21 mouse cellular contexts compared by ENCODE assay signal in the genomic region with DNA sequence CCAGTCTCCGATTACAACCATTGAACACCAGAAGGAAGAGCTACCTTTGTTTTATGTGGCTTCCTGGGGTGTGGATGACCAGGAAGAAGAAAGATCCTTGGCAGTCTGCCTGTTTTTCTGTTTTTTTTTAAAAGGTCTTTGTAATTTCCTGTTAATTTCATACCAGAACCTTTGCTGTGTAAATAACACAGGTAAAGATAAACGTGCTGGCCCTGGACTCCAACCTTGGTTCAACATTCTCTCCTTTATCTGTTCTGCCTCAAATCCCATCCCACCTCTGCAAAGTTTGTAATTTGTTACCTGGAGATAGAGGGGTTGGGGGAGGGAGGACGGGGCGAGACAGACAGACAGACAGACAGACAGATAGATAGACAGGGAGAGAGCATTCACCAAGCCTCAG. TPM values are rescaled to one million over a fixed set of nuclear protein-coding genes. Genes with fewer than 3 reads are reported as not detected.
DNase-seq lines count a peak whose midpoint lies in the region; ATAC-seq and TF ChIP-seq lines count a peak whose summit lies in the region.
"Had no signal": no experiment of that assay in that cellular context is flagged by ENCODE, and none has a peak within 500 bp of the region (broad histone marks: within the 10 kb centered on the region; RNA-seq: fewer than 3 reads in every experiment).

No protein-coding gene starts in this region.

- no peak for TF ChIP-seq CTCF in liver, embryonic 14.5 days (IDR thresholded peaks at IDR 0.05; ENCODE audit: low read depth)
- no peak for TF ChIP-seq CTCF in liver, postnatal 0 days (IDR thresholded peaks at IDR 0.05; ENCODE audit: low read depth)

- 66% methylated on average over 4 of the region's 4 CpGs for WGBS in embryonic facial prominence, embryonic 14.5 days
- 72% methylated on average over 4 of the region's 4 CpGs for whole genome bisulfite sequencing in embryonic facial prominence, embryonic 10.5 days
- 43% methylated on average over 4 of the region's 4 CpGs for WGBS in liver, embryonic 14.5 days (ENCODE audit: insufficient replicate concordance)
- 43% methylated on average over 4 of the region's 4 CpGs for WGBS in liver, embryonic 12.5 days (ENCODE audit: insufficient replicate concordance)
- 41% methylated on average over 4 of the region's 4 CpGs for WGBS in liver, postnatal 0 days (ENCODE audit: insufficient replicate concordance)
- WGBS in forebrain, embryonic 10.5 days = 55% methylated on average over 4 of the region's 4 CpGs

- no peak overlapping the region for H3K27ac ChIP-seq in embryonic facial prominence, embryonic 14.5 days (replicated peaks; ENCODE audit: low read depth, low read length)
- H3K27ac ChIP-seq in embryonic facial prominence, embryonic 10.5 days (replicated peaks) = no peak overlapping the region
- H3K27ac ChIP-seq in liver, embryonic 14.5 days = no peak overlapping the region
- H3K27ac ChIP-seq in liver, embryonic 12.5 days = no peak overlapping the region
- peak overlapping the region; percentile 60 for H3K27ac ChIP-seq in liver, postnatal 0 days (ENCODE audit: low read depth)
- no peak overlapping the region for H3K27ac ChIP-seq in forebrain, embryonic 10.5 days
- H3K27ac ChIP-seq: forebrain, embryonic 12.5 days; hindbrain, embryonic 13.5 days; limb, embryonic 15.5 days; midbrain, embryonic 13.5 days had no signal

- TF ChIP-seq EP300 in liver, embryonic 14.5 days (IDR thresholded peaks at IDR 0.05; ENCODE audit: low read depth) = no peak
- peak; percentile 57 for TF ChIP-seq EP300 in liver, postnatal 0 days (IDR thresholded peaks at IDR 0.05; ENCODE audit: low read depth)

- H3K4me1 ChIP-seq in embryonic facial prominence, embryonic 14.5 days (ENCODE audit: control insufficient read depth, insufficient read depth, low read length) = no peaks in the 10 kb centered on the region
- no peaks in the 10 kb centered on the region for H3K4me1 ChIP-seq in embryonic facial prominence, embryonic 10.5 days
- peaks cover 0 to 13% of the 10 kb centered on the region in 2 experiments; a peak in 2 of 4 replicates for H3K4me1 ChIP-seq in liver, embryonic 14.5 days (replicated peaks; ENCODE audit: control insufficient read depth in 2 of 2, insufficient read depth in 2 of 2, low read length in 1 of 2)
- H3K4me1 ChIP-seq in liver, embryonic 12.5 days = peaks cover 11% of the 10 kb centered on the region
- H3K4me1 ChIP-seq in liver, postnatal 0 days (ENCODE audit: insufficient read depth) = peaks cover 27% of the 10 kb centered on the region
- no peaks in the 10 kb centered on the region for H3K4me1 ChIP-seq in forebrain, embryonic 10.5 days
- H3K4me1 ChIP-seq: forebrain, embryonic 12.5 days; hindbrain, embryonic 13.5 days; limb, embryonic 15.5 days; midbrain, embryonic 13.5 days had no signal

- H3K27me3 ChIP-seq in embryonic facial prominence, embryonic 14.5 days (replicated peaks; ENCODE audit: control insufficient read depth, insufficient read depth, low read length) = peaks cover 22% of the 10 kb centered on the region
- peaks cover 34% of the 10 kb centered on the region for H3K27me3 ChIP-seq in embryonic facial prominence, embryonic 10.5 days (replicated peaks; ENCODE audit: low read depth, poor library complexity, severe bottlenecking)
- peaks cover 13% of the 10 kb centered on the region for H3K27me3 ChIP-seq in liver, embryonic 14.5 days (ENCODE audit: control insufficient read depth, insufficient read depth, low read length)
- peaks cover 32% of the 10 kb centered on the region for H3K27me3 ChIP-seq in liver, embryonic 12.5 days (replicated peaks)
- H3K27me3 ChIP-seq in liver, postnatal 0 days (ENCODE audit: insufficient read depth, low read length) = peaks cover 3% of the 10 kb centered on the region; the same call in 1 of the 2 replicates
- peaks cover 22% of the 10 kb centered on the region for H3K27me3 ChIP-seq in forebrain, embryonic 10.5 days (ENCODE audit: poor library complexity, severe bottlenecking)

- no peak overlapping the region for H3K9ac ChIP-seq in embryonic facial prominence, embryonic 14.5 days (ENCODE audit: low read depth, low read length)
- H3K9ac ChIP-seq in liver, embryonic 14.5 days (replicated peaks) = no peak overlapping the region
- H3K9ac ChIP-seq in liver, embryonic 12.5 days = no peak overlapping the region
- no peak overlapping the region for H3K9ac ChIP-seq in liver, postnatal 0 days (replicated peaks)
- H3K9ac ChIP-seq: forebrain, embryonic 12.5 days; hindbrain, embryonic 13.5 days; limb, embryonic 15.5 days; midbrain, embryonic 13.5 days had no signal

- peaks cover 8% of the 10 kb centered on the region; the same call in 1 of the 2 replicates for H3K9me3 ChIP-seq in embryonic facial prominence, embryonic 14.5 days (ENCODE audit: control insufficient read depth, low read length)
- H3K9me3 ChIP-seq in embryonic facial prominence, embryonic 10.5 days = peaks cover 9% of the 10 kb centered on the region; the same call in 1 of the 2 replicates
- H3K9me3 ChIP-seq in liver, embryonic 14.5 days (ENCODE audit: control insufficient read depth, low read length) = no peaks in the 10 kb centered on the region
- H3K9me3 ChIP-seq in liver, embryonic 12.5 days (replicated peaks) = no peaks in the 10 kb centered on the region
- H3K9me3 ChIP-seq in liver, postnatal 0 days (ENCODE audit: low read length) = no peaks in the 10 kb centered on the region
- peaks cover 14% of the 10 kb centered on the region for H3K9me3 ChIP-seq in forebrain, embryonic 10.5 days
- H3K9me3 ChIP-seq: midbrain, embryonic 13.5 days had no signal

- DNase-seq in embryonic facial prominence, embryonic 14.5 days (ENCODE audit: low spot score) = peak; percentile 64
- DNase-seq in embryonic facial prominence, embryonic 10.5 days (ENCODE audit: low spot score) = no peak
- DNase-seq in liver, embryonic 14.5 days (ENCODE audit: low read depth in 3 of 3, low spot score in 3 of 3) = peak in 1 of 3 experiments; percentile 19
- no peak for DNase-seq in liver, postnatal 0 days
- DNase-seq in cerebellum, postnatal 36 days = no peak
- DNase-seq in forebrain, embryonic 10.5 days (ENCODE audit: extremely low spot score, low spot score) = no peak
- DNase-seq: adrenal gland, postnatal 14 days; cerebellum, adult 8-10 months; gastrocnemius, postnatal 36 days; kidney, postnatal 10 days; left cerebral cortex, postnatal 4 days; thymus, postnatal 25 days had no signal

- H3K4me2 ChIP-seq in embryonic facial prominence, embryonic 14.5 days (ENCODE audit: low read depth, low read length) = no peak overlapping the region
- no peak overlapping the region for H3K4me2 ChIP-seq in liver, embryonic 14.5 days (ENCODE audit: low read depth)
- H3K4me2 ChIP-seq in liver, embryonic 12.5 days = no peak overlapping the region
- H3K4me2 ChIP-seq in liver, postnatal 0 days (ENCODE audit: low read depth, low read length) = no peak overlapping the region
- H3K4me2 ChIP-seq: forebrain, embryonic 12.5 days; hindbrain, embryonic 13.5 days; limb, embryonic 15.5 days; midbrain, embryonic 13.5 days had no signal

- no peaks in the 10 kb centered on the region for H3K36me3 ChIP-seq in embryonic facial prominence, embryonic 14.5 days (ENCODE audit: control insufficient read depth, insufficient read depth, low read length)
- H3K36me3 ChIP-seq in embryonic facial prominence, embryonic 10.5 days (replicated peaks) = no peaks in the 10 kb centered on the region
- H3K36me3 ChIP-seq in liver, embryonic 14.5 days (replicated peaks; ENCODE audit: control insufficient read depth, insufficient read depth, low read depth) = no peaks in the 10 kb centered on the region
- no peaks in the 10 kb centered on the region for H3K36me3 ChIP-seq in liver, embryonic 12.5 days
- no peaks in the 10 kb centered on the region for H3K36me3 ChIP-seq in liver, postnatal 0 days (replicated peaks; ENCODE audit: insufficient read depth, low read length)
- no peaks in the 10 kb centered on the region for H3K36me3 ChIP-seq in forebrain, embryonic 10.5 days (replicated peaks)
- H3K36me3 ChIP-seq: forebrain, embryonic 12.5 days; hindbrain, embryonic 13.5 days; limb, embryonic 15.5 days; midbrain, embryonic 13.5 days had no signal

- no peak overlapping the region for H3K4me3 ChIP-seq in embryonic facial prominence, embryonic 14.5 days (ENCODE audit: low read depth, low read length)
- no peak overlapping the region for H3K4me3 ChIP-seq in embryonic facial prominence, embryonic 10.5 days
- H3K4me3 ChIP-seq in liver, embryonic 14.5 days (ENCODE audit: insufficient read depth in 1 of 2, low read depth in 2 of 2, low read length in 2 of 2) = no peak overlapping the region
- H3K4me3 ChIP-seq in liver, embryonic 12.5 days = no peak overlapping the region
- no peak overlapping the region for H3K4me3 ChIP-seq in liver, postnatal 0 days (ENCODE audit: low read depth, low read length)
- H3K4me3 ChIP-seq in forebrain, embryonic 10.5 days = no peak overlapping the region
- H3K4me3 ChIP-seq: forebrain, embryonic 12.5 days; hindbrain, embryonic 13.5 days; limb, embryonic 15.5 days; megakaryocyte, embryonic 14.5 days; midbrain, embryonic 13.5 days had no signal

- peak; percentile 41; the same call in 1 of the 2 replicates for ATAC-seq in embryonic facial prominence, embryonic 14.5 days (ENCODE audit: low read depth)
- peak; percentile 50; the same call in 1 of the 2 replicates for ATAC-seq in liver, embryonic 14.5 days (ENCODE audit: insufficient read depth)
- no peak for ATAC-seq in liver, embryonic 12.5 days
- peak; percentile 60 for ATAC-seq in liver, postnatal 0 days
- ATAC-seq: midbrain, embryonic 13.5 days had no signal

RNA-seq across cellular contexts. Expression of a gene that starts 5.5 kb away (rescaled TPM):
- 0.68 and 1.4 TPM in 2 replicates for polyA plus RNA-seq in embryonic facial prominence, embryonic 14.5 days (2014; fragmentation: Nextera tagmentation; extraction: Ambion mirVana)
- polyA plus RNA-seq in embryonic facial prominence, embryonic 10.5 days (2016; fragmentation: Nextera tagmentation; extraction: Ambion mirVana) = 0.21 and 0.33 TPM in 2 replicates
- polyA plus RNA-seq in liver, embryonic 14.5 days (2012; rRNA removed) = 12.1 and 12.3 TPM in 2 replicates
- 15.5 and 22.8 TPM in 2 replicates for polyA plus RNA-seq in liver, embryonic 14.5 days (2014; fragmentation: Nextera tagmentation; extraction: Ambion mirVana)
- polyA plus RNA-seq in liver, embryonic 12.5 days (2016; fragmentation: Nextera tagmentation; extraction: Ambion mirVana) = 21.8 and 22.3 TPM in 2 replicates
- 30.8 and 38.3 TPM in 2 replicates for polyA plus RNA-seq in liver, postnatal 0 days (2015; fragmentation: Nextera tagmentation; extraction: Ambion mirVana)
- 0.22 and 0.26 TPM in 2 replicates for polyA plus RNA-seq in forebrain, embryonic 10.5 days (2016; fragmentation: Nextera tagmentation; extraction: Ambion mirVana)

RNA-seq across cellular contexts. Expression of a gene that starts 23.5 kb away (rescaled TPM):
- polyA plus RNA-seq in embryonic facial prominence, embryonic 14.5 days (2014; fragmentation: Nextera tagmentation; extraction: Ambion mirVana) = not detected in 2 replicates
- not detected in 2 replicates for polyA plus RNA-seq in embryonic facial prominence, embryonic 10.5 days (2016; fragmentation: Nextera tagmentation; extraction: Ambion mirVana)
- 0.05 and 0.17 TPM in 2 replicates for polyA plus RNA-seq in liver, embryonic 14.5 days (2012; rRNA removed)
- polyA plus RNA-seq in liver, embryonic 14.5 days (2014; fragmentation: Nextera tagmentation; extraction: Ambion mirVana) = 0.17 and 0.21 TPM in 2 replicates
- polyA plus RNA-seq in liver, embryonic 12.5 days (2016; fragmentation: Nextera tagmentation; extraction: Ambion mirVana) = 0.19 TPM in 1 of 2 replicates, not detected in the other
- 0.09 TPM in 2 replicates for polyA plus RNA-seq in liver, postnatal 0 days (2015; fragmentation: Nextera tagmentation; extraction: Ambion mirVana)
- not detected in 2 replicates for polyA plus RNA-seq in forebrain, embryonic 10.5 days (2016; fragmentation: Nextera tagmentation; extraction: Ambion mirVana)
- polyA plus RNA-seq: embryonic facial prominence, embryonic 11.5 days; forebrain, embryonic 12.5 days; heart, embryonic 14.5 days; limb, embryonic 15.5 days; midbrain, embryonic 13.5 days; neural tube, embryonic 11.5 days had no signal

RNA-seq across cellular contexts. Expression of a gene that starts 24.1 kb away (rescaled TPM):
- polyA plus RNA-seq in embryonic facial prominence, embryonic 14.5 days (2014; fragmentation: Nextera tagmentation; extraction: Ambion mirVana) = 159 and 174 TPM in 2 replicates
- 228 and 231 TPM in 2 replicates for polyA plus RNA-seq in embryonic facial prominence, embryonic 10.5 days (2016; fragmentation: Nextera tagmentation; extraction: Ambion mirVana)
- polyA plus RNA-seq in liver, embryonic 14.5 days (2012; rRNA removed) = 43.7 and 53.0 TPM in 2 replicates
- polyA plus RNA-seq in liver, embryonic 14.5 days (2014; fragmentation: Nextera tagmentation; extraction: Ambion mirVana) = 104 and 107 TPM in 2 replicates
- polyA plus RNA-seq in liver, embryonic 12.5 days (2016; fragmentation: Nextera tagmentation; extraction: Ambion mirVana) = 167 and 168 TPM in 2 replicates
- 60.0 and 68.1 TPM in 2 replicates for polyA plus RNA-seq in liver, postnatal 0 days (2015; fragmentation: Nextera tagmentation; extraction: Ambion mirVana)
- polyA plus RNA-seq in forebrain, embryonic 10.5 days (2016; fragmentation: Nextera tagmentation; extraction: Ambion mirVana) = 244 and 249 TPM in 2 replicates
